Comparison of ENCODE assay signal across 9 mouse cellular contexts in the genomic region with DNA sequence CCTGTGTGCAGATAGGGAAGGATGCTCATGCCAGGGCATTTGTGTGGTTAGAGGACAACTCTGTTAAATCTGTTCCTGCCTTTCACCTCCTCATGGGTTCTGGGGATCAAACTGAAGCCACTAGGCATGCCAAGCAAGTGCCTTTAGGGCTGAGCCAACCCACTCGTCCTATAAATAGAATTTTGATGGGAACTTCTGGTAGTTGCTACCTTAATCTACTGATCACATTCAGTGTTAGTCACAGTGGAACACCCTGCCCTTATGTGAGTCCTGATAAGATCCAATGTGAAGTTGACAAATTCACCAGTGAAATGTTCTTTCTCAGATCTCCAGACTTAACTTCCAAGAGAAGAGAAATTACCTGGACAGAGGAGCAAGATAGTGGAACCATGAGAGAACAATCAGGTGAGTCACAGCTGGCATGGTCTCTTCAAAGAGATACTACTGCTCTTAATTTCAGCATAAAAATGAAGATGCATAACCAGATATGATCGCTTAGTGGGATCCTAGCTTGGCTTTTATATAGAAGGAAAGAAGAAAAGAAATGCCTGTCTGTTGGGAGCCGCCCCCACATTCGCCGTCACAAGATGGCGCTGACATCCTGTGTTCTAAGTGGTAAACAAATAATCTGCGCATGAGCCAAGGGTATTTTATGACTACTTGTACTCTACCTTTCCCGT.
A peak's percentile ranks its signal among the peaks of the same experiment; 100 is the strongest.
DNase-seq lines count a peak whose midpoint lies in the region; ATAC-seq and TF ChIP-seq lines count a peak whose summit lies in the region.
"Had no signal": no experiment of that assay in that cellular context is flagged by ENCODE, and none has a peak within 500 bp of the region (broad histone marks: within the 10 kb centered on the region; RNA-seq: fewer than 3 reads in every experiment).

No protein-coding gene starts in this region.

- no peak overlapping the region for H3K9ac ChIP-seq in midbrain, embryonic 13.5 days (replicated peaks)
- H3K9ac ChIP-seq: embryonic facial prominence, embryonic 15.5 days had no signal

- no peak overlapping the region for H3K4me2 ChIP-seq in midbrain, embryonic 13.5 days (replicated peaks)
- H3K4me2 ChIP-seq: embryonic facial prominence, embryonic 15.5 days had no signal

- WGBS in midbrain, embryonic 13.5 days = 97% methylated on average over 6 of the region's 8 CpGs

- intact Hi-C loops in left cerebral cortex, adult 2 months (cut with DNase I) = no loop called here
- intact Hi-C loops in left cerebral cortex, postnatal 4 days (cut with DNase I) = no loop called here

- H3K4me1 ChIP-seq in midbrain, embryonic 13.5 days (replicated peaks) = no peaks in the 10 kb centered on the region
- H3K4me1 ChIP-seq: embryonic facial prominence, embryonic 15.5 days had no signal

- peak; percentile 27 to 68 for DNase-seq in adrenal gland, adult (ENCODE audit: inconsistent age in 2 of 2, low spot score in 1 of 2)
- no peak for DNase-seq in adrenal gland, postnatal 10 days
- no peak for DNase-seq in left cerebral cortex, adult 2 months (ENCODE audit: extremely low spot score in 1 of 2, low spot score in 2 of 2)
- DNase-seq in left cerebral cortex, postnatal 4 days = no peak
- no peak for DNase-seq in urinary bladder, adult 2 months (ENCODE audit: low spot score)

- H3K27me3 ChIP-seq in midbrain, embryonic 13.5 days = no peaks in the 10 kb centered on the region
- H3K27me3 ChIP-seq: embryonic facial prominence, embryonic 15.5 days had no signal

- ATAC-seq in granulocyte monocyte progenitor cell, adult 5-6 weeks (replicated peaks; ENCODE audit: poor library complexity, severe bottlenecking) = peak; percentile 11; the same call in 1 of the 2 replicates
- peak; percentile 47; the same call in 1 of the 2 replicates for ATAC-seq in monocyte, adult 5-6 weeks (replicated peaks; ENCODE audit: insufficient number of reproducible peaks, low FRiP score, low TSS enrichment, poor library complexity, severe bottlenecking)
- ATAC-seq in midbrain, embryonic 13.5 days = no peak

- no peak; the same call in 1 of the 2 replicates for TF ChIP-seq CTCF in left cerebral cortex, adult 2 months (IDR thresholded peaks at IDR 0.05)

- no peaks in the 10 kb centered on the region for H3K36me3 ChIP-seq in midbrain, embryonic 13.5 days
- H3K36me3 ChIP-seq: embryonic facial prominence, embryonic 15.5 days had no signal

- H3K4me3 ChIP-seq in left cerebral cortex, adult 2 months = peak overlapping the region; percentile 22; the same call in 1 of the 2 replicates
- H3K4me3 ChIP-seq in midbrain, embryonic 13.5 days (replicated peaks) = no peak overlapping the region
- H3K4me3 ChIP-seq: embryonic facial prominence, embryonic 15.5 days had no signal

- no peaks in the 10 kb centered on the region for H3K9me3 ChIP-seq in midbrain, embryonic 13.5 days
- H3K9me3 ChIP-seq: embryonic facial prominence, embryonic 15.5 days had no signal

- peak overlapping the region; percentile 38; the same call in 1 of the 2 replicates for H3K27ac ChIP-seq in left cerebral cortex, adult 2 months
- no peak overlapping the region for H3K27ac ChIP-seq in midbrain, embryonic 13.5 days
- H3K27ac ChIP-seq: embryonic facial prominence, embryonic 15.5 days had no signal

Comparison
In these comparisons a context has a peak if more than half of its experiments do, and no peak if none do; other contexts are left out.
1. DNase-seq: peak in adrenal gland, adult (2 of 2); none in adrenal gland, postnatal 10 days (single experiment), left cerebral cortex, adult 2 months (0 of 2), left cerebral cortex, postnatal 4 days (single experiment) and urinary bladder, adult 2 months (single experiment).